Mouse (Mus musculus) heart, embryonic 15.5 days (tissue): ENCODE measurements around the gene Pop7. TPM values are rescaled to one million over a fixed set of nuclear protein-coding genes. Genes with fewer than 3 reads are reported as not detected.
A peak's percentile ranks its signal among the peaks of the same experiment; 100 is the strongest.

Experiments
- ATAC-seq: fragments of 200-750 bp; cut with Nextera tagmentation; replicated peaks from 2 replicates; pipeline ENCODE4 v1.8.0; 2017; ENCODE audit warnings: low read depth, moderate TSS enrichment; ENCODE audit not compliant: insufficient number of reproducible peaks, insufficient read depth, low FRiP score
- H3K27ac ChIP-seq: fragments of 300-500 bp; sonication (generic); 2 replicates; pipeline ENCODE4 v1.5.1; 2015; ENCODE audit warnings: mild to moderate bottlenecking, inconsistent platforms
- H3K27me3 ChIP-seq: fragments of 300-500 bp; sonication (generic); 2 replicates; pipeline ENCODE4 v1.6.1; 2015; ENCODE audit warnings: inconsistent platforms
- H3K36me3 ChIP-seq: fragments of 300-500 bp; sonication (generic); 2 replicates; pipeline ENCODE4 v1.6.1; 2015; ENCODE audit warnings: mild to moderate bottlenecking, inconsistent platforms
- H3K4me1 ChIP-seq: fragments of 300-500 bp; sonication (generic); replicated peaks from 2 replicates; pipeline ENCODE4 v1.6.1; 2015; ENCODE audit warnings: inconsistent platforms
- H3K4me2 ChIP-seq: fragments of 300-500 bp; sonication (generic); 2 replicates; pipeline ENCODE4 v1.6.1; 2015; ENCODE audit warnings: inconsistent platforms, mild to moderate bottlenecking, moderate library complexity
- H3K4me3 ChIP-seq: fragments of 300-500 bp; sonication (generic); 2 replicates; pipeline ENCODE4 v1.5.1; 2015; ENCODE audit warnings: mild to moderate bottlenecking, inconsistent platforms
- H3K9ac ChIP-seq: fragments of 300-500 bp; sonication (generic); 2 replicates; pipeline ENCODE4 v1.6.1; 2015; ENCODE audit warnings: mild to moderate bottlenecking, inconsistent platforms
- H3K9me3 ChIP-seq: fragments of 300-500 bp; sonication (generic); replicated peaks from 2 replicates; pipeline ENCODE4 v1.6.1; 2016; ENCODE audit warnings: inconsistent platforms
- WGBS: fragments of 180-500 bp; shearing (Covaris S2); methylation state at CpG from one replicate; pipeline ENCODE4 v1.1.7; 2015; ENCODE audit warnings: mixed read lengths; 5-methylcytosine and 5-hydroxymethylcytosine counted together
- polyA plus RNA-seq: library from polyadenylated mRNA; unstranded; fragments of >200 nt; fragmentation: Nextera tagmentation; extraction: Ambion mirVana; gene quantifications from 2 replicates; pipeline ENCODE4 v1.2.1, GENCODE M21; 2015

The Pop7 gene
- polyA plus RNA-seq, 1 experiment from 2014 or later: 37.4 TPM

DNA sequence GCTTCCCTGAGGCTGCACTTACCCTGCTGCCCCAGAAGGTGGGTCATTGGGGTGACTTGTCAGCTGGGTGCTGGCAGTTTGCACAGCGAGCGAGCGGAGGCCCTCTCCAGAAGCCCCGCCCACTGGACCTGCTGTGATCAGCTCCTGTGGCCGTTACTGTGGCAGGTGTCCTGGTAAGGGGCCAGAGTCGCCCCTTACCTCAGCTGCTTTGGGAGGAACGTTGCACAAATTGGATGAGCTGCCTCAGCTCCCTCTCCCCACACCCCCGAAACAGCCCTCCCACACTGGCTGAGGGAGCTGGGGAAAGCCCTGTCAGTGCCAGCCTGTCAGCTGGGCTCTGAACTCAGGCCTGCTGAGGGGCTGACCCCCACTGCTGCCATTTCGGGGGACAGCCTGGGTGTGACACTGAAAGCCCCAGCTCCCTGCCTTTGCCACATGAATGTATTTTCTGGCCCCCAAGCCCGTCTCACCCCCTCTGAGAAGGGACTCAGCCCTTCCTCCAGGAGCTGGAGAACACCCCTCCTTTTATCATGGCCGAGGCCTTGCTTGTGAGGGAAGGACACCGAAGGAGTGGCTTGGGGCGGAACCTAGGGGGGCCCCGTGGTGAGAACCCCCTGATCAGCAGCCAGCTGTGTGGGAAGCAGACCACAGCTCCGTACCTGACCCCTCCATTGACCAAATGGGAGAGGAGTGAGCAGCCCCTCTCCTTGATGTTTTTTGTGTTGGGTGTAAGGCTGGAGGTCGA lies 24.0 kb upstream of the Pop7 start:
- H3K4me1 ChIP-seq: peaks cover 47% of the 10 kb centered on the region
- H3K9ac ChIP-seq: peak overlapping the region; percentile 7; the same call in 1 of the 2 replicates
- WGBS: 45% methylated on average over 16 of the region's 16 CpGs
- no peaks in the 10 kb centered on the region for H3K27me3 ChIP-seq
- no peak overlapping the region for H3K4me3 ChIP-seq
- peaks cover 79% of the 10 kb centered on the region for H3K36me3 ChIP-seq
- no peaks in the 10 kb centered on the region for H3K9me3 ChIP-seq
- no peak for ATAC-seq
- no peak overlapping the region for H3K4me2 ChIP-seq
- H3K27ac ChIP-seq: peak overlapping the region; percentile 41

GRCm38 (mm10) chr5:137525511-137525910 lies 23.2 kb upstream of the Pop7 start:
- Histone ChIP-seq H3K4me2 (no peak overlapping the region), H3K27me3 (no peaks in the 10 kb centered on the region), H3K4me3 (no peak overlapping the region), H3K27ac (no peak overlapping the region), H3K9ac (no peak overlapping the region), H3K4me1 (peaks cover 40% of the 10 kb centered on the region), H3K9me3 (no peaks in the 10 kb centered on the region), H3K36me3 (peaks cover 88% of the 10 kb centered on the region)
- 76% methylated on average over 16 of the region's 16 CpGs for WGBS
- no peak for ATAC-seq

DNA sequence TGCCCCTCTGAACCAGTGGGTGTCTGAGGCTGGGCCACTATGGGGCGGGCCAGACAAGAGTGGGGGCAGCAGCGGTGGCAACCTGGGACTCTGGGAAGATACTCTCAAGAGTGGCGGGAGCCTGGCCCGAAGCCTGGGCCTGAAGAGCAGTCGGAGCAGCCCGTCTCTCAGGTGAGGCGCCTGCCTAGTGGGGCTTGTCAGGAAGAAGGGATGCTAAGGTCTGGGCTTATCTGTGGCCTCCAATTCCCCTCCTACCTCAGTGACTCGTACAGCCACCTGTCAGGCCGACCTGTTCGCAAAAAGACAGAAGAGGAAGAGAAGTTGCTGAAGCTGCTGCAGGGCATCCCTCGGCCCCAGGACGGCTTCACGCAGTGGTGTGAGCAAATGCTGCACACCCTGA lies 22.4 kb upstream of the Pop7 start:
- Histone ChIP-seq H3K27me3 (no peaks in the 10 kb centered on the region), H3K4me2 (no peak overlapping the region), H3K9ac (no peak overlapping the region), H3K4me1 (peaks cover 31% of the 10 kb centered on the region), H3K9me3 (no peaks in the 10 kb centered on the region), H3K36me3 (peaks cover 95% of the 10 kb centered on the region), H3K27ac (no peak overlapping the region), H3K4me3 (no peak overlapping the region)
- 82% methylated on average over 13 of the region's 13 CpGs for WGBS
- ATAC-seq: no peak

DNA sequence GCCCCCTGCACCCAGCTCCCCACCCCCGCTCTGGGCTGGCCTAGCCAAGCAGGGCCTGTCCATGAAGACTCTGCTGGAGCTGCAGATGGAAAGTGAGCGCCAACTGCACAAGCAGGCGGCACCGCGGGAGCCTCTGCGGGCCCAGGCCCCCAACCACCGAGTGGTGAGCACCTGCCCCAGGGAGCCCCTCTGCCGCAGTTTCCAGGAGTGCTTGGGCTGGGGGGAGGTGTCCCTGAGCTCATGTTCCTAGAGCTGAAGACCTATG lies 21.9 kb upstream of the Pop7 start:
- 84% methylated on average over 8 of the region's 8 CpGs for whole genome bisulfite sequencing
- Histone ChIP-seq H3K4me3 (no peak overlapping the region), H3K9me3 (no peaks in the 10 kb centered on the region), H3K4me1 (peaks cover 26% of the 10 kb centered on the region), H3K36me3 (peaks cover 95% of the 10 kb centered on the region), H3K9ac (no peak overlapping the region), H3K4me2 (no peak overlapping the region), H3K27me3 (no peaks in the 10 kb centered on the region), H3K27ac (no peak overlapping the region)
- no peak for ATAC-seq

- Histone ChIP-seq H3K27me3 (no peaks in the 10 kb centered on the region), H3K4me3 (no peak overlapping the region), H3K4me1 (peaks cover 22% of the 10 kb centered on the region), H3K9me3 (no peaks in the 10 kb centered on the region), H3K27ac (no peak overlapping the region), H3K36me3 (peaks cover 95% of the 10 kb centered on the region), H3K4me2 (no peak overlapping the region), H3K9ac (no peak overlapping the region)
- ATAC-seq: no peak
- 82% methylated on average over 25 of the region's 25 CpGs for WGBS
Observed at GRCm38 (mm10) chr5:137523396-137524250, 21.3 kb upstream of the Pop7 start.

GRCm38 (mm10) chr5:137522711-137523110 lies 20.4 kb upstream of the Pop7 start:
- WGBS: 78% methylated on average over 11 of the region's 11 CpGs
- Histone ChIP-seq H3K4me1 (peaks cover 16% of the 10 kb centered on the region), H3K36me3 (peaks cover 90% of the 10 kb centered on the region), H3K4me3 (no peak overlapping the region), H3K9ac (no peak overlapping the region), H3K4me2 (no peak overlapping the region), H3K27me3 (no peaks in the 10 kb centered on the region), H3K27ac (no peak overlapping the region), H3K9me3 (no peaks in the 10 kb centered on the region)
- ATAC-seq: no peak

DNA sequence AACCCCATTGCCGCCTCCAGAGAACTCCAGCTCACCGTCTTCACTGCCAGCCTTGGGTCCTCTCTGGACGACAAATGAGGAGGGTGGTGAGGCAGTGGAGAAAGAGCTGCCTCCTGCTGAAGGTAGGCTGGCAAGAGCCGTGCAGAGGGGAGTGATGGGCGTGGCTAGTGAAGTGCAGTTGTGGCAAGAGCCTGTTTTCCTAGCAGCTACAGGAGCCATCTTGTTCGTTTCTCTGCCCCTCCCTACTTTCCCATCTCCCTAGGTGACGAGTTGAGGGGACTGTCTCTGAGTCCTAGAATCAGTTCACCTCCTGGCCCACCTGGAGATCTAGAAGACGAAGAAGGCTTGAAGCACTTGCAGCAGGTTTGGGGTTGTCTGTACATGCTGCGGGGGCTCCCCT lies 19.5 kb upstream of the Pop7 start:
- H3K4me2 ChIP-seq: no peak overlapping the region
- H3K9me3 ChIP-seq: no peaks in the 10 kb centered on the region
- WGBS: 80% methylated on average over 9 of the region's 9 CpGs
- H3K4me1 ChIP-seq: peaks cover 13% of the 10 kb centered on the region
- H3K9ac ChIP-seq: no peak overlapping the region
- H3K27me3 ChIP-seq: no peaks in the 10 kb centered on the region
- no peak for ATAC-seq
- peaks cover 83% of the 10 kb centered on the region for H3K36me3 ChIP-seq
- H3K27ac ChIP-seq: no peak overlapping the region
- H3K4me3 ChIP-seq: no peak overlapping the region

DNA sequence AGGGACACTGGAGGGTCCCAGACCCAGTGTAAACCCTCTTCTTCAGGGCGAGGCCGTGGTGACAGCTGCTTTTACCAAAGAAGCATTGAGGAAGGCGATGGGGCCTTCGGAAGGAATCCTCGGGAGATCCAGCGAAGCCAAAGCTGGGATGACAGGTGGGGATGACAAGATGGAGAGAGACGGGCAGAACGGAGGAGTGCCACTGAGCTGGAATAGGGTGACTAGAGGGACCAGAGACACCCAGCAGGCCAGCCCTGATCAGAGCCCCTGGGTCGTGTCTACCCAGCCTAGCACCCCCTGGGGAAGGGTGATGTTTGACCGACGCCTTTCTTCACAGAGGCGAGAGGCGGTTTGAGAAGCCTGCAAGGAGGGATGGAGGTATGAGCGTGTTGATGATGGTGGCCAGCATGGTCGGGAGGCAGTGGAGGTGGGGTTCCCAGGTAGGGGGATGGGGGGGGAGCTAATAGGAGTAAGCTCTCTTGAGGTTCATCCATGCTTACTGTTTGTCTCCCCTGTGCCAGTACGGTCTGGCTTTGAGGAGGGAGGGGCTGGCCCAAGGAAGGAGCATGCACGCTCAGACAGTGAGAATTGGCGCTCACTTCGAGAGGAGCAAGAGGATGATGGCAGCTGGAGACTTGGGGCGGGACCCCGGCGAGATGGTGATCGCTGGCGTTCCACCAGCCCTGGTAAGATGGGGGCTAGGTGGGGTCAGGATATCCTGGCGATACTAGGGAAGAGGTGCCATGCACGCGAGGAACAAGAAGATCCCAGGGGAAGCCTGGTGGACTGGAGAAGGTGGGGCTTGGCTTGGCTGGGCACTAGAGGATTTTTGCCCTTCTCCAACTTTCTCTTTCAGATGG lies 17.6 kb upstream of the Pop7 start:
- no peaks in the 10 kb centered on the region for H3K9me3 ChIP-seq
- H3K27ac ChIP-seq: no peak overlapping the region
- no peak overlapping the region for H3K4me3 ChIP-seq
- no peaks in the 10 kb centered on the region for H3K27me3 ChIP-seq
- H3K9ac ChIP-seq: no peak overlapping the region
- no peak for ATAC-seq
- H3K36me3 ChIP-seq: peaks cover 67% of the 10 kb centered on the region
- WGBS: 91% methylated on average over 27 of the region's 27 CpGs
- no peak overlapping the region for H3K4me2 ChIP-seq
- H3K4me1 ChIP-seq: peaks cover 4% of the 10 kb centered on the region

DNA sequence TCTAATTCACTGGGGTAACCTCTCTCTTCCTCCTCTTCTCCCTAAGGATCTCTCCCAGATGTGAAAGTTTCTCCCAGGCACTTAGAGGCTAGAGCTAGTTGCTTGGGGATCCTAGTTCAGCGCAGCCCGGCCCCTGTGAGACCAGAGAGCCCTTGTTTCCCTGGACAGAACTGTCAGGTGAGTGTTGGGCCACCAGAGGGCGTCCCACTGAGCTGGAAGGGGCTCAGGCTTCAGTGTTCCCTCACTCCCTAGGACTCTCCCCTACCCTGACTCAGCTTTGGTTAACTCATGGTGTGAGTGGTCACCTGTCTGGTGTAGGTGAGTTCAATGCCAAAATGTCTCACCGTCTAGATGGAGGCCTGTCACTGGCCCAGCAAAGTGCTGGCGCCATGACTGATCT lies 16.1 kb upstream of the Pop7 start, which contains the start of gene Gigyf1:
TSS of gene Gigyf1 (plus strand) at position 113 of the 400 bp plus-strand sequence.
- Histone ChIP-seq H3K9ac (no peak within 1 kb of the TSS), H3K36me3 (peaks cover 52% of the 10 kb centered on the region), H3K9me3 (no peaks in the 10 kb centered on the region), H3K4me1 (peaks cover 18% of the 10 kb centered on the region), H3K4me3 (no peak within 1 kb of the TSS), H3K27ac (no peak within 1 kb of the TSS), H3K27me3 (no peaks in the 10 kb centered on the region), H3K4me2 (no peak within 1 kb of the TSS)
- 74% methylated on average over 5 of the region's 5 CpGs for WGBS
- no peak for ATAC-seq

DNA sequence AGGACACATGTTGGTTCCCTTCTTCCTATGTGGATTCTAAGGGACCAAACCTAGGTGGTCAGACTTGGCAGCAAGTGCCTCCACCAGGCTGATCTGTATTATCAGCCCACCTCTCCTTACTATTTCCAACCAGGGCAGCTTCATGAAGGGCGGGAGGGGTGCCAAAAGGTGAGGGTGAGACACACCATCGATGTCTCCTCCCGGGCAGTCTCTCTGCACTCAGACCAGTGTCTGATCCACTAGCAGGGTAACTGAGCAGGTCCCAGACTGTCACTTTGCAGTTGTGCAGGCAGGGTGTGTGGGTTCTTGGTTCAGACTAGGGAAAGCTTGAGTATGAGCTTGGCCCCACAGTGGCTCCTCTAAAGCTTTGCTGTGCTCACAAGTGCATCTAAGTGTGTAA lies 12.5 kb upstream of the Pop7 start:
- no peak overlapping the region for H3K27ac ChIP-seq
- H3K27me3 ChIP-seq: no peaks in the 10 kb centered on the region
- no peak overlapping the region for H3K4me3 ChIP-seq
- no peak for ATAC-seq
- peaks cover 45% of the 10 kb centered on the region for H3K4me1 ChIP-seq
- H3K36me3 ChIP-seq: peaks cover 16% of the 10 kb centered on the region
- no peak overlapping the region for H3K4me2 ChIP-seq
- WGBS: 88% methylated on average over 3 of the region's 3 CpGs
- no peak overlapping the region for H3K9ac ChIP-seq
- no peaks in the 10 kb centered on the region for H3K9me3 ChIP-seq
